Mouse (Mus musculus): ENCODE results near the gene AI597479.
"Not testable (repeated sequence)": the region's sequence is repeated elsewhere in the genome, so short reads cannot be mapped to it uniquely, and the experiment has no call there.

The AI597479 gene

GRCm38 (mm10) chr1:43127196-43127595, 28.7 kb downstream of the AI597479 start:
- DNase-seq, result no peak

DNA sequence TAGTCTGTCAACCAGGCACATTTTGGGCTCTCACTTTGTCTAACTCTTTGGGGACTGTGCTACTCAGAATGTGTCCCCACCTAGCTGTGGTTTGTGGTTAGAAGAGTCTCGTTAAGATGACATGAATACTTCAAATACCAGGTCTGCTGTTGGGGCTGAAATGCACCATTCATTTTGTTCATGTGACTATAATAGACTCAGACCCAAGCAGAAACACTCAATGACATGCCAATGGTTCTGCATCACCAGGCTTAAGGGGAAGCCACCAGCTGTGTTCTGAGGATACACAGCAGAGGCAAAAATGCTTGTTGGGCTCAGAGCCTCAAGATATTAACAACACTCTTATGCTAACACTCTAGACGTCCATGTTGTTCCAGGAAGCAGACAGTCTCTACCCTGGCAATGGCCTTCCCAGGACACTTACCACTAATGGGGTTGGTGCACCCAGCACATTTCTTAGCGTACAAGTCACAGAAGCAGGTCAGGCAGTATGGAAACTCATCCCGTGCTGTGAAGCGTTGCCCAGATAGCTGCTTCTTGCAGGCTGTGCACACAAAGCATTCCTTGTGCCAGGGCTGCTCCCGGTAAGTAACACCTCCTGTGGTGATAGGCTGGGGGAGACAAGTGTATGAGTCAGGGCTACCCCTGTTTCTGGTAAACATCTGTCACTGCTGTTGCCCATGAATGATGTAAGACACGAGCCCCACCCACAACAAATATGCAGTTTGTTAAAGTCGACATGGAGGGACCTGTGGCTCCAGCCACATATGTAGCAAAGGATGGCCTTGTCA, 29.5 kb downstream of the AI597479 start:
- no peak for DNase-seq

- DNase-seq, result no peak
These were observed 31.9 kb downstream of the AI597479 start for GRCm38 (mm10) chr1:43130219-43130981.

GRCm38 (mm10) chr1:43131591-43131990, 33.1 kb downstream of the AI597479 start:
- DNase-seq, result no peak

- DNase-seq, result not testable (repeated sequence)
These were observed 38.0 kb downstream of the AI597479 start for GRCm38 (mm10) chr1:43136488-43137029.

DNA sequence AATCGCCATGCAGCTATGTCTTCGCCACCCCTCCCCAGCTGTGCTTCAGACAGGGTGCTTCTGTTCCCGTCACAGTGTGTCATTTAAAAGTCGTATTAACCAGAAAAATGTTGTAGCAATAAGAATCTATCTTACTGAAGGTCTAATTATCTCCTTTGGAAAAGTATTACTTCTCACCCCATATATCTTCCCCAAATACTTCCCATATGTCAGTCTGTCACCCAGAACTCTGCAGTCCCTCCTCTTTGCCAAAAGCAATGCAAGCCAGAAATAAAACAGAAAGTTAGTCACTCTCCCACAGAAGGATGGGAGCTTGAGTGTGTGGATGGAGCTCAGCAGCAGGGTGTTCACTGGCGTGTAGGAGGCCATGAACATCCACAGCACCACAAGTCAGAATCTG, 38.8 kb downstream of the AI597479 start:
- DNase-seq, result no peak

DNA sequence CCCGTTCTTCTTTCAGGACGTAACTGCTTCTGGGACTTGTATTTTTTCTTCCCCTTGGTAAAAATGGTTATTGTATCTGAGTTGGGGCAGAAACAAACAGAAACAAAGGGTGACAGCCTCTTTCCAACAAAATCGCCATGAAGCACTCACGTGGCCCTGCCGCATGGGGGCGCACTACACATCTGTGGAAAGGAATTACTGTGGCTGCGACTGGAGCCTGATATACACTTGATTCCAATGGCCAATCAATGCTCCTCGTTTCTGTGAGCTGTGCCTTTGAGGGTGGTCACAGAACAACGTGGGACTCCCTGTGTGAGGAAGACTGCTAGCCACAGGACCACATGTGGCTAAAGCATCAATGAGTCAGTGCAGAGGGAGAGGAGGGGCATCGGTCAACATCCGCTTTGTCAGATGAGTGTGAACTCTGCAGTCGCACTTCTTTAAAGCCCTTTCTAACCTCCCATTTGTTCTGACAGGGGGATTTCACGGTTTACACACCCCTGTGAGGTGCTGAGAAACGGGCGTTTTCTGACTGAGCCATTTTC, 39.8 kb downstream of the AI597479 start:
- no peak for DNase-seq

GRCm38 (mm10) chr1:43139587-43140266, 41.2 kb downstream of the AI597479 start:
- peak; percentile 85 to 92 for DNase-seq

- DNase-seq, result no peak
These were observed 43.0 kb downstream of the AI597479 start for GRCm38 (mm10) chr1:43141555-43141961.

- DNase-seq, result no peak
These were observed 44.3 kb downstream of the AI597479 start for GRCm38 (mm10) chr1:43142849-43143248.

DNA sequence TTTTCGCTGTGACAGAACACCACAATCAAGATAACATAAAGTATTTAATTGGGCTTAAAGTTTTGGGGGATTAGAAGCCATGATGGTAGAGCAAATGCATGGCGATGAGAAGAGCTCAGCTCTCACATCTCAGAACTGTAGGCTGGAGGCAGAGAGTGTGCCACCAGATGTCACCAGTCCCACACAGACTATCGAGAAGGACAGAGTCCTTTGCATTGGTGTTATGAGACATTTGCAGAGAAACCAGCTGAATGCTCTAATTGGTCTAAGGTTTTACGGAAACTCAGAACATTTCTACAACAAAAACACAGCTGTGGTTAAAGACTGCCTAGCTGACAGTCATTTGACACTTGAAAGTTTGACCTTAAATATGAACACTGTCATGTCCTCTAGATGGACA, 44.8 kb downstream of the AI597479 start:
- DNase-seq, result no peak

DNA sequence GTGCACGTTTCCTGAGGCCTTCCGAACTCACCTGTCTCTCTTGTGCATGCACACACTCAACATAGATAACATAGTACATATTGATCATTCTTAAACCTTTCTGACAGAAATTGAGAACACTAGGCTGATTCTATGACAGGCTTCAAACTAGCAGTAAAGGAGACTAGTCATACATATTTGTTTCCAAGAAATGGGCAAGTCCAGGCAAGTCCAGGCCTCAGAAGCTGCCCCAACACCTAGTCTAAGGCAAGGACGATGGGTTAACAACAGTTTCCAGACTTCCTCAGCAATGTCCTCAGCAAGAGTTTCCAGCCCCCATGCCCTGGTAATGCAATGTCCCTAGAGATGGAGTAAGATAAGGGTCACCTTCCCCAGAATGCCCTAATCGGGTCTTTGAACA, 45.3 kb downstream of the AI597479 start:
- no peak for DNase-seq

DNA sequence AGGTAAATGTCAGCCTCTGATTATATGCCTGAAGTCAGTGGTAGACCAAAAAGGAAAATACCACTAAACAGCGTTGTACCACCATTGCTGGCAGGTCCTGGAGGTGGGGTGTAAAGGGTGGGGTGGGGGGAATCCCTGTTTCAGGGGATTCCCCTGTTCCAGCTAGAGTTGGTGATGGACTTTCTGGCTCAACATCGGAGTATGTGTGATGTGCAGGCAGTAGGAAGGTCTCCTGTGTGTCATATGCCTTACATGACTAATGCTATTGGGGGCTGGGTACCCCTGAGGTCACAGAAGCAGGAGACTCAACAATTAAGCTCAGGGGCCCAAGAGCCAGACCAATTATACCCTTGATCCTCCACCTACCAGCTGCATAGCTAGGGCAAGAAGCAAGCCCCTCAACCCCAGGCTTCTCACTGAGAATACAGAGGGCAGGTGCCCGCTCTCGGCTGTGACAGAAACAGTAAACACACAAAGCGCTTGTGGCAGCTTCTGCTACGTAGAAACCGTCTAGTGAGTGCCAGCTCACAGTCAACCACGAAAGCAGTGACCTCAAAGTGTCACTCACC, 45.9 kb downstream of the AI597479 start:
- DNase-seq, result no peak

DNA sequence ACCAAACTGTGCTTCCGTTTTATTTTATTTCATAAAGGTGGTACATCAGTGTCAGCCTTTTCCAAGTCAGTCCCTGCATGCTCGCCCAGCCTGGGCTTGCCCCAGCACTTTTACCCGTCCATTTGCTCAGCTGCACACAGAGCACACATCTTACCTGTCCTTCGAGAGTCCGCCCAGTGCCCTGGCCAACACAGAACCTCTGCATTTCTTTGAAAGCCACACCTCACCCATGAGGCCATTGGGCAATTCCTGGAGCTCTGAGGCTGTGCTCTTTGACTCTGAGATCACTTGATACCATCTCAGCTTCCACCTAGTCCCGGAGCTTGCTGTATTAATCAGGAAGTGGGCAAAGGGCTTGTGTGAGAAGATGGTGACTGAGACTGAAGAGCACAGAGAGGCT, 46.9 kb downstream of the AI597479 start:
- no peak for DNase-seq

DNA sequence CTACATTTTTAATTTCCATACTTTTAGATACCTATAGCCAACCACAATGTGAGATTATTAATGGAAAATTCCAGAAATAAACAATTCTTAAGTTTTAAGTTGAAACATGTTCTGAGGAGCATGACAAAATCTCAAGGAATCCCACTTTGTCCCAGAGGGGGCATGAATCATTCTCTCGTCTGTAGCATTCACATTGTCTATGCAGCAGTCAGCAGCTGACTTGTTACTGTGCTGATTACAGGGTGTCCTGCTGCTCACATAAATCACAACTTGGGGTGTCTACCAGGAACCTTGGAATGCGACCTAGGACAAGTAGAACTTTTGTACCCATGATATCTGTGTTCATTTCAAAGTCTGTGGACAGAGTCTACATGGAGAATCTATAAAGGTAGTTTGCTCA, 49.0 kb downstream of the AI597479 start:
- no peak for DNase-seq

DNA sequence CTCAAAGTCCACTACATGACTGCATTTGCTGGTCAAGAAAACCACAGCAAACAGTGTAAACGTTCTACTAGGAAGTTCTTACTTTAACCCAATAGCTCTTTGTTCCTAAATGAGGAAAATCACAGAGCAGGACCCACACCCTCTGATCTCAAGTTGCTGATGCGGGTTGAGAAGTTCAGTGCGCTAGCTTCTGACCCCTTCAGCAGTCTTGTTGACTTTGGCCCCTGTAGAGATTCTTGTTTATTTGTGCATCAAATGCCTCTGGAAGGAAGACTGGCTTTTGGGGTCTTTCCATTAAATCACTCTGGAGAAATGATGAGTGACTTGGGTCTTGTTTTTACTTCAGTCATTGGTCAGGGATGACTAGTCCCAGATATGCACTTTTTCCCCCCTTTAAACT, 51.7 kb downstream of the AI597479 start:
- peak in 1 of 2 experiments; percentile 44 for DNase-seq

DNA sequence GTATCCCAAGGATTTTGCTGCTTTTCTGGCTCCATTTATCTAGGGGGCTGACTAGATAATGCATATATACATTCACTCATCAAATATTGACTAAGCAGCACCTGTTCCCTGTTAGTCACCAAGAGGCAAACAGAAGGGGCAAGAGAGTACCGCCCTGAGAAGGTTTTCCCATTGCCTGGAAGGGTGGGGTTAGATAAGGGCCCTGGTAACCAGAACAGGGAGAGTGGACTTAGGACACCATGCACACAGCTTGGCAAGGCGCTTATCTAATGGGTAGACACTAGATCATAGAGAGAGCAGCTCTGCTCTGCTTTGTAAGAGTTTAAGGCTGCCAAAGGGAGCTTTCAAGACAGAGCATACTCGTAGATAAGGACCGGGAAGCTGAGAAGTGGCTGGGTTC, 54.1 kb downstream of the AI597479 start:
- no peak for DNase-seq

- DNase-seq, result no peak
These were observed 55.0 kb downstream of the AI597479 start for GRCm38 (mm10) chr1:43153538-43153937.

GRCm38 (mm10) chr1:43154491-43154890, 56.0 kb downstream of the AI597479 start:
- no peak for DNase-seq

DNA sequence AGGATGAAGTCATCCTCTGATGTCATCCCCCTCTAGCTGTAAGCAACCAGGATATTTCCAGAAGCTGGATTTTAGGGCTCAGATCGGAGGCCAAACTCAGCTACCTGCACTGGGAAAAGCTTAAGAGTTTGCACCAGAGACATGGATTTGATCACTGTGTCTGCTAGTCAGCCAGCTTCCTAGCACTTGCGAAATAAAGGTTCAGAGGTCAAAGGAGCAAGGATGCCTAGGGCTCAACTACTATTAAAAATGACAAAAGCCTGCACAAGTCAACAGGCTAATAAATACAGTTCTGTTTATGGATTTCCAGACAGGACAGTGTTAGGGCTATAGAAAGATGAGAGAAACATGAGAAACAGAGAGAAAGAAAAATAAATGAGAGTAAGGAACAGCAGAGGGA, 59.4 kb downstream of the AI597479 start:
- DNase-seq, result no peak

DNA sequence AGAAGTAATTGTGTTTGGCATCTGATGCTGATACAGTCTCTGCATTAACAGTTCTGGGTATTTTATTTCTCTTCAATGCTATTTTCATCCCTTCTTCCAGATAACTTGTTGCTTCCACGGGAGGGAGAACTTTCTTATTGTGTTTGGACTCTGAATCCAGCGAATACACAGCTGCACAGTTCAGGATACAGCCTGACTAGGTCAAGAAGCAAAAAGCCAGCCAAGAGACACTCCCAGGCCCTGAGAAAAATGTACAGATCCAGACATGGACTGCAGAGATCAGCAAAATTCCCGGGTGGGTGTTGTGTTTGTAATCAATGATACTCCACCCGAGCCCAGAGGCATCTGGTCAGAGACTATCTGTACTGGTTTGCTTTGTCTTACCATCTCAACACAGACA, 60.9 kb downstream of the AI597479 start:
- no peak for DNase-seq

- DNase-seq, result no peak
These were observed 63.9 kb downstream of the AI597479 start for GRCm38 (mm10) chr1:43162394-43162793.

GRCm38 (mm10) chr1:43163084-43163466, 64.6 kb downstream of the AI597479 start:
- no peak for DNase-seq

All from kidney, adult 8-10 months (tissue).